Mouse (Mus musculus): ENCODE results near the gene Gm49340. TPM values are rescaled to one million over a fixed set of nuclear protein-coding genes. Genes with fewer than 3 reads are reported as not detected.

The Gm49340 gene
- polyA plus RNA-seq, 1 experiment from 2014 or later = not detected

- Histone ChIP-seq H3K36me3 (ENCODE audit: control insufficient read depth, insufficient read depth, low read length) (no peaks in the 10 kb centered on the region), H3K4me3 (ENCODE audit: low read depth, low read length) (no peak overlapping the region), H3K4me2 (replicated peaks; ENCODE audit: low read depth) (no peak overlapping the region), H3K27ac (replicated peaks) (no peak overlapping the region), H3K9ac (ENCODE audit: low read length) (no peak overlapping the region), H3K4me1 (replicated peaks; ENCODE audit: control insufficient read depth, insufficient read depth) (no peaks in the 10 kb centered on the region), H3K27me3 (ENCODE audit: control insufficient read depth, insufficient read depth, low read length) (no peaks in the 10 kb centered on the region), H3K9me3 (ENCODE audit: control insufficient read depth, low read length) (no peaks in the 10 kb centered on the region)
- no peak for DNase-seq (ENCODE audit: low spot score)
- 60% methylated on average over 4 of the region's 4 CpGs for WGBS
- no peak for ATAC-seq (ENCODE audit: low FRiP score, low TSS enrichment)
- TF ChIP-seq CTCF (IDR thresholded peaks at IDR 0.05; ENCODE audit: low read depth) (no peak), EP300 (optimal IDR thresholded peaks at IDR 0.05) (no peak)
Measured at GRCm38 (mm10) chr11:73395374-73395773, 65.8 kb downstream of the Gm49340 start.

DNA sequence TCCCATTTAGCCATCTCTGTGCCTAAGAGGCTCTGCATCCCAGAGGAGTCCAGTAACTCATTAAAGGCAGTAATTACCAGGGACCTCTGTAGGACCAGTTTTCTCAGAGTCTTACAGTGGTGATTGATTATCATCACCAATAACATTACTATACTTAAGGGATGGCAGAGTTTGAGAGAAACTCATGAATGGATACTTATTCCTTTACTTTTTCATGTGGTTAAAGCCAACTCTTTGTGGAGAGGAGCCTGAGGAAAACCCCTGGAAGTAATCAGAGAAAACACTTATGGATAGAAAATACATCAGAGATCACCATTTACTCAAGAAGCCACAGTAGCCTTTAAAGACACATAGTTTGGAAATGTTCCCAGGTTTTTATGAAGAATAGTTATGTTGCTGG lies 70.0 kb downstream of the Gm49340 start, which contains the start of gene Olfr1:
TSS of gene Olfr1 (minus strand) at position 101 of the 400 bp plus-strand sequence.
- Histone ChIP-seq H3K27me3 (ENCODE audit: control insufficient read depth, insufficient read depth, low read length) (no peaks in the 10 kb centered on the region), H3K27ac (replicated peaks) (no peak within 1 kb of the TSS), H3K4me3 (ENCODE audit: low read depth, low read length) (no peak within 1 kb of the TSS), H3K4me1 (replicated peaks; ENCODE audit: control insufficient read depth, insufficient read depth) (no peaks in the 10 kb centered on the region), H3K9me3 (ENCODE audit: control insufficient read depth, low read length) (no peaks in the 10 kb centered on the region), H3K9ac (ENCODE audit: low read length) (no peak within 1 kb of the TSS), H3K36me3 (ENCODE audit: control insufficient read depth, insufficient read depth, low read length) (no peaks in the 10 kb centered on the region), H3K4me2 (replicated peaks; ENCODE audit: low read depth) (no peak within 1 kb of the TSS)
- TF ChIP-seq EP300 (optimal IDR thresholded peaks at IDR 0.05) = no peak
- TF ChIP-seq CTCF (IDR thresholded peaks at IDR 0.05; ENCODE audit: low read depth) = no peak
- ATAC-seq (ENCODE audit: low FRiP score, low TSS enrichment) (no peak), DNase-seq (ENCODE audit: low spot score) (no peak)

Other genes with a start within 250 kb of the Gm49340 start
- 0.13 and 0.15 TPM in 2 replicates for gene Itgae, start 239.2 kb upstream of the Gm49340 start, polyA plus RNA-seq (2015; fragmentation: Nextera tagmentation; extraction: Ambion mirVana)
- gene Haspin, start 191.4 kb upstream of the Gm49340 start, polyA plus RNA-seq (2015; fragmentation: Nextera tagmentation; extraction: Ambion mirVana) = 2.7 and 3.6 TPM in 2 replicates
- 0.44 and 0.48 TPM in 2 replicates for gene P2rx5, start 169.3 kb upstream of the Gm49340 start, polyA plus RNA-seq (2015; fragmentation: Nextera tagmentation; extraction: Ambion mirVana)
- 125 and 132 TPM in 2 replicates for gene Emc6, start 152.7 kb upstream of the Gm49340 start, polyA plus RNA-seq (2015; fragmentation: Nextera tagmentation; extraction: Ambion mirVana)
- 176 and 184 TPM in 2 replicates for gene Tax1bp3, start 152.7 kb upstream of the Gm49340 start, polyA plus RNA-seq (2015; fragmentation: Nextera tagmentation; extraction: Ambion mirVana)
- gene Ctns, start 130.7 kb upstream of the Gm49340 start, polyA plus RNA-seq (2015; fragmentation: Nextera tagmentation; extraction: Ambion mirVana) = 15.9 and 17.4 TPM in 2 replicates
- 3.4 and 4.0 TPM in 2 replicates for gene Shpk, start 130.3 kb upstream of the Gm49340 start, polyA plus RNA-seq (2015; fragmentation: Nextera tagmentation; extraction: Ambion mirVana)
- gene Trpv1, start 95.4 kb upstream of the Gm49340 start, polyA plus RNA-seq (2015; fragmentation: Nextera tagmentation; extraction: Ambion mirVana) = 0.02 and 0.08 TPM in 2 replicates
- 0.57 and 0.61 TPM in 2 replicates for gene Trpv3, start 62.4 kb upstream of the Gm49340 start, polyA plus RNA-seq (2015; fragmentation: Nextera tagmentation; extraction: Ambion mirVana)
- 2.7 and 3.3 TPM in 2 replicates for gene Aspa, start 145 bp upstream of the Gm49340 start, polyA plus RNA-seq (2015; fragmentation: Nextera tagmentation; extraction: Ambion mirVana)
- 0.17 TPM in 1 of 2 replicates, not detected in the other for gene Spata22, start within 50 bp of the Gm49340 start, polyA plus RNA-seq (2015; fragmentation: Nextera tagmentation; extraction: Ambion mirVana)
- 0.06 TPM in 1 of 2 replicates, not detected in the other for gene Olfr20, start 21.0 kb downstream of the Gm49340 start, polyA plus RNA-seq (2015; fragmentation: Nextera tagmentation; extraction: Ambion mirVana)
- not detected in 2 replicates for gene Olfr376, start 41.5 kb downstream of the Gm49340 start, polyA plus RNA-seq (2015; fragmentation: Nextera tagmentation; extraction: Ambion mirVana)
- gene Olfr1, start 69.9 kb downstream of the Gm49340 start, polyA plus RNA-seq (2015; fragmentation: Nextera tagmentation; extraction: Ambion mirVana) = not detected in 2 replicates
- gene Olfr378, start 98.7 kb downstream of the Gm49340 start, polyA plus RNA-seq (2015; fragmentation: Nextera tagmentation; extraction: Ambion mirVana) = not detected in 2 replicates
- gene Olfr380, start 127.8 kb downstream of the Gm49340 start, polyA plus RNA-seq (2015; fragmentation: Nextera tagmentation; extraction: Ambion mirVana) = not detected in 2 replicates
- not detected in 2 replicates for gene Olfr381, start 161.9 kb downstream of the Gm49340 start, polyA plus RNA-seq (2015; fragmentation: Nextera tagmentation; extraction: Ambion mirVana)
- not detected in 2 replicates for gene Olfr382, start 187.5 kb downstream of the Gm49340 start, polyA plus RNA-seq (2015; fragmentation: Nextera tagmentation; extraction: Ambion mirVana)

All from stomach, postnatal 0 days (tissue).